Mouse (Mus musculus): Measurements from ENCODE around the gene Ltk. TPM values are rescaled to one million over a fixed set of nuclear protein-coding genes. Genes with fewer than 3 reads are reported as not detected.
A peak's percentile ranks its signal among the peaks of the same experiment; 100 is the strongest.

Gene Ltk
- 1.3 and 1.4 TPM in 2 replicates for polyA plus RNA-seq (2015; fragmentation: Nextera tagmentation; extraction: Ambion mirVana)

DNA sequence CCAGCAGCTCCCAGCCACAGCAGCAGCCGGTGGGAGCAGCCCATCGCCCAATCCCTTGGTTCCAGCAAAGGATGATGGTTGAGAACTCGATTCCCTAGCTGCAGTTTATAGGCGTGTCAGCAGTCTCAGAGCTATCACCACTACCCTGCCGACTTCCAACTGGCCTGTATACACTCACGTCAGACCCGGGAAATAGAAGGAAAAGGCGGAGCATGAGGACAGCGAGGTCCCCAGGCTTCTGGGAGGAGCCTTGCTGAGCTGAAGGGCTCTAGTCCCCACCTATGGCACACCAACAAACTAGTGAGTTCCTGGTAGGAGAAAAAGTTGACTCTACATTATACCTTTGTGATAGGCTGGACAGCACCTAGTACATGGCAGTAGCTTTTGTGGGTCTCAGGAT lies at the start of gene Ltk:
Ltk (minus strand) TSS at position 181 of the 400 bp plus-strand sequence.
- H3K36me3 ChIP-seq, result peaks cover 18% of the 10 kb centered on the region
- H3K4me2 ChIP-seq, result peak within 1 kb of the TSS; percentile 94
- H3K9ac ChIP-seq, result no peak within 1 kb of the TSS
- peaks cover 66% of the 10 kb centered on the region for H3K27me3 ChIP-seq
- no peaks in the 10 kb centered on the region for H3K9me3 ChIP-seq
- 9% methylated on average over 9 of the region's 9 CpGs for WGBS
- H3K4me1 ChIP-seq, result peaks cover 17% of the 10 kb centered on the region
- ATAC-seq (ENCODE audit: borderline replicate concordance, extremely low read depth, low FRiP score, low TSS enrichment), result no peak
- H3K4me3 ChIP-seq, result peak within 1 kb of the TSS; percentile 56; the same call in 1 of the 2 replicates
- no peak within 1 kb of the TSS for H3K27ac ChIP-seq

DNA sequence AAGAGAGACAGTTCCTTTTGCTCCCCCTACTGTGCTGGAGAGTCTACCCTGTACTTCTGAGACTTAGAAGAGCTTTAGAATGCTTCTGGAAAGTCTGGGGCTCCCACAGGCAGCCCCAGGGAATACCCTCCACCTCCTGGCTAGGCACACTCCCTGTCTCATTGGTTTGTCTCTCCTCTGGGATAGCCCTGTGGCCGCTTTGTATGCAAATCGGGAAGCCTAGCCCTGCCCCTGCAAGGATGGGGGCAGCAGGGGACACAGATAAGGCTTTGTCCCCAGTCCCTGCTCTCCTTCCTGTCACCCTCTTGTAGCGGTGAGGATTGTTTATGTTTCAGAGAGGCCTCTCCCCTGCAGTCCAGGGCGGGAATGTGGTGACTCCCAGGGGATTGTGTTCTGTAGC lies 48.6 kb upstream of the Ltk start:
- Histone ChIP-seq H3K4me3 (no peak overlapping the region), H3K27me3 (no peaks in the 10 kb centered on the region), H3K4me1 (peaks cover 22% of the 10 kb centered on the region), H3K9ac (no peak overlapping the region), H3K27ac (no peak overlapping the region), H3K36me3 (peaks cover 28% of the 10 kb centered on the region), H3K9me3 (no peaks in the 10 kb centered on the region), H3K4me2 (no peak overlapping the region)
- 32% methylated on average over 4 of the region's 4 CpGs for WGBS
- ATAC-seq (ENCODE audit: borderline replicate concordance, extremely low read depth, low FRiP score, low TSS enrichment), result no peak

DNA sequence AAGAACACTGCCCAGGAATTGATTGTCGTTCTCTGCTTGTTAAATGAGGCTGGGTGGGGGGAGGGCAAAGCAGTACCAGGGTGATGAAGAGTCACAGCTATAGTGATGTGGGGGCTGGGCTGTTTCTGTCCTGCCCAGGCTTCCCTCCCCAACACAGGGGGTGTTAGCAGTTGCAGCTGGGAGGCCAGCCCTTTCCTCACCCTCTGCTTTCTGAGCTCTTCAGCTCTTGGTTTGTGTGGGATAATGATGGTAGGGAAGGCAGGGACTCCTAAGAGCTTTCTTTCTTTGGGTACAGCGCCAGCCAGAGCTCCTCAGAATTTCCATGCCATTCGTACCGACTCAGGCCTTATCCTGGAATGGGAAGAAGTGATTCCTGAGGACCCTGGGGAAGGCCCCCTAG lies 48.2 kb upstream of the Ltk start:
- Histone ChIP-seq H3K4me1 (peaks cover 18% of the 10 kb centered on the region), H3K9ac (no peak overlapping the region), H3K4me3 (no peak overlapping the region), H3K36me3 (peaks cover 26% of the 10 kb centered on the region), H3K27me3 (no peaks in the 10 kb centered on the region), H3K4me2 (no peak overlapping the region), H3K27ac (no peak overlapping the region), H3K9me3 (no peaks in the 10 kb centered on the region)
- WGBS, result 38% methylated on average over 4 of the region's 4 CpGs
- ATAC-seq (ENCODE audit: borderline replicate concordance, extremely low read depth, low FRiP score, low TSS enrichment), result no peak

DNA sequence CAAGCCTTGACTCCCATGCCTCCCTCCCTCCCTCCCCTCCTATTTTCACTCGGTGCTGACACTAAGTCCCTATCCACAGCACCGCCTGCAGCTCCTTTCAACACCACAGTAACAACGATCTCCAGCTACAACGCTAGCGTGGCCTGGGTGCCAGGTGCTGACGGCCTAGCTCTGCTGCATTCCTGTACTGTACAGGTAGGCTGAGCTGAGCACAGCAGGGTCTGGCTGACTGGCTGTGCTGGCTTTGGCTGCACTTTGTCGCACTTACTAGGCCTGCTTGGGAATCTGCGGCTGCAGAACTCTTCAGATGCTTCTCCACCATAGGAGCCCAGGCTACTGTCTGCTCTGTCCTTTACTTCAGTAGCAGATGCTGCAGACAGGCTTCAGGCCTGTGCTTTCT lies 45.3 kb upstream of the Ltk start:
- Histone ChIP-seq H3K4me2 (no peak overlapping the region), H3K4me3 (no peak overlapping the region), H3K4me1 (peaks cover 42% of the 10 kb centered on the region), H3K9me3 (no peaks in the 10 kb centered on the region), H3K27me3 (no peaks in the 10 kb centered on the region), H3K36me3 (peaks cover 15% of the 10 kb centered on the region), H3K9ac (no peak overlapping the region), H3K27ac (no peak overlapping the region)
- 57% methylated on average over 8 of the region's 8 CpGs for WGBS
- no peak for ATAC-seq (ENCODE audit: borderline replicate concordance, extremely low read depth, low FRiP score, low TSS enrichment)

DNA sequence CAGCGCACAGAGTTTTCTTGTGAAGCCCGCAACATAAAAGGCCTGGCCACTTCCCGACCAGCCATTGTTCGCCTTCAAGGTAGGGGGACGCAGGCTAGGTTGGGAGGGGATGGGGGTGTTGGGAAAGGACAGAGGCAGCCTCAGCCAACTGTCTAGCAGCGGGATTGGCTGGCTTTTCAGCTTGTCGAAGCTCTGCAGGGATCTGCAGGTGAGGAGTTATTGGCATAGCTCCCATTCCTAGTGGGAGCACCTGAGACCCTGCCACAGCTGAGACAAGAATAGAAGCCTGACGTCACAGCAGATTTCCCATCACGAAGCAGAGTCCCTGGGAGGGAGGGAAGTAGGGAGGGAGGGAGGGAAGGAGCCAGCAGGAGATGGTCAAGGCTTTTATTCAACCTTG lies 44.5 kb upstream of the Ltk start:
- no peaks in the 10 kb centered on the region for H3K9me3 ChIP-seq
- 54% methylated on average over 9 of the region's 9 CpGs for WGBS

DNA sequence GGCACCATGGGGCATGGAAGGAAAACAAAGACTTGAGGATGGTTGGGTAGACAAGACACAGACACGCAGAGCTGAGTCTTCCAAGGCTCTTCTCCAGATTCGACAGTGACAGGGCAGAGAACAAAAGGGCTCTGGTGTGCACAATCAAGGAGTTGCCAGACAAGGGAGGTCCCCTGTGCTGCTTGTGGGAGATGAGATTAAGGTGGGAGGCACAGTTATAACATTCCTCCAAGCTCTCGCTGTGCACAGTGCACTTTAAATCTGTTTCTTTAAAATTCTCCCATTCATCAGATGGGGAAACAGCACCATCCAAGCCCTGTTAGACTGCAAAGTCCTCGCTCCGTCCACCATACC lies 44.0 kb upstream of the Ltk start:
- peaks cover 11% of the 10 kb centered on the region; the same call in 1 of the 2 replicates for H3K36me3 ChIP-seq
- H3K4me1 ChIP-seq, result peaks cover 47% of the 10 kb centered on the region
- no peaks in the 10 kb centered on the region for H3K9me3 ChIP-seq
- H3K27me3 ChIP-seq, result no peaks in the 10 kb centered on the region
- H3K4me3 ChIP-seq, result no peak overlapping the region
- WGBS, result 71% methylated on average over 5 of the region's 5 CpGs
- no peak overlapping the region for H3K4me2 ChIP-seq
- H3K9ac ChIP-seq, result no peak overlapping the region
- ATAC-seq (ENCODE audit: borderline replicate concordance, extremely low read depth, low FRiP score, low TSS enrichment), result no peak
- H3K27ac ChIP-seq, result no peak overlapping the region

More for the DNA sequence above, 44.5 kb upstream of the Ltk start:
- H3K36me3 ChIP-seq, result peaks cover 11% of the 10 kb centered on the region; the same call in 1 of the 2 replicates
- no peak overlapping the region for H3K9ac ChIP-seq
- H3K4me2 ChIP-seq, result no peak overlapping the region
- no peak overlapping the region for H3K27ac ChIP-seq
- no peaks in the 10 kb centered on the region for H3K27me3 ChIP-seq
- no peak overlapping the region for H3K4me3 ChIP-seq
- no peak for ATAC-seq (ENCODE audit: borderline replicate concordance, extremely low read depth, low FRiP score, low TSS enrichment)
- peaks cover 47% of the 10 kb centered on the region for H3K4me1 ChIP-seq

DNA sequence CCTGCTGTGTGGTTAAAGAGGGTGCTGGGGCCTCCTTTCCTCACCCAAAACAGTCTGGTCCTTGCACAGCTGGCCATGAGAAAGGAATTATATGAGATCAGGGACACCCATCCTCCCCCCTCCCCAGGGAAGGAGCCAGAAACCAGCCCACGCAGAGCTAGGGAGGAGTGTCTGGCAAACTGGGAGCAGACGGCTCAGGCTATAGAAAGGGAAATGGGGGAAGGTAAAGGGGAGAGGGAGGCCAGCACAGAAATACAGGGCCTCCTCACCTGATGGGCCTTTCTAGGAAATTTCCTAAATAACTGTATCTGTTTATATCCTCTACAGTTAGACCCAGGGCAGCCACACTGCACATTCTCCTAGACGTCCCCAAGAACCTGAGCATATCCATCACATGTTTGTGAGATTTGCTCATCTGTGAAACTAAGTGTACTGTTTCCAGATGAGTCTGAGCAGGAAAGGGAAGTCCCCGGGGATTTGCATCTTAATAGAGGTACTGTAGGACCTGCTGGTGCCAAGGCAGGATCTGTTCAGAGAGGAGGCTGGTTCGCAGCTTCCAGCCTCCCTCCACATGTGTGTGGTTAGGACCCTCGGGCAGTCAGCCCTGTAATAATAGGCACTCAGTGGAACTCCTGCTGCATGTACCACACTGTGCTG lies 43.5 kb upstream of the Ltk start:
- no peak overlapping the region for H3K27ac ChIP-seq
- 65% methylated on average over 6 of the region's 6 CpGs for WGBS
- H3K4me2 ChIP-seq, result no peak overlapping the region
- H3K4me1 ChIP-seq, result peaks cover 47% of the 10 kb centered on the region
- peaks cover 9% of the 10 kb centered on the region; the same call in 1 of the 2 replicates for H3K36me3 ChIP-seq
- no peaks in the 10 kb centered on the region for H3K9me3 ChIP-seq
- H3K27me3 ChIP-seq, result no peaks in the 10 kb centered on the region
- ATAC-seq (ENCODE audit: borderline replicate concordance, extremely low read depth, low FRiP score, low TSS enrichment), result no peak
- H3K4me3 ChIP-seq, result no peak overlapping the region
- H3K9ac ChIP-seq, result no peak overlapping the region

DNA sequence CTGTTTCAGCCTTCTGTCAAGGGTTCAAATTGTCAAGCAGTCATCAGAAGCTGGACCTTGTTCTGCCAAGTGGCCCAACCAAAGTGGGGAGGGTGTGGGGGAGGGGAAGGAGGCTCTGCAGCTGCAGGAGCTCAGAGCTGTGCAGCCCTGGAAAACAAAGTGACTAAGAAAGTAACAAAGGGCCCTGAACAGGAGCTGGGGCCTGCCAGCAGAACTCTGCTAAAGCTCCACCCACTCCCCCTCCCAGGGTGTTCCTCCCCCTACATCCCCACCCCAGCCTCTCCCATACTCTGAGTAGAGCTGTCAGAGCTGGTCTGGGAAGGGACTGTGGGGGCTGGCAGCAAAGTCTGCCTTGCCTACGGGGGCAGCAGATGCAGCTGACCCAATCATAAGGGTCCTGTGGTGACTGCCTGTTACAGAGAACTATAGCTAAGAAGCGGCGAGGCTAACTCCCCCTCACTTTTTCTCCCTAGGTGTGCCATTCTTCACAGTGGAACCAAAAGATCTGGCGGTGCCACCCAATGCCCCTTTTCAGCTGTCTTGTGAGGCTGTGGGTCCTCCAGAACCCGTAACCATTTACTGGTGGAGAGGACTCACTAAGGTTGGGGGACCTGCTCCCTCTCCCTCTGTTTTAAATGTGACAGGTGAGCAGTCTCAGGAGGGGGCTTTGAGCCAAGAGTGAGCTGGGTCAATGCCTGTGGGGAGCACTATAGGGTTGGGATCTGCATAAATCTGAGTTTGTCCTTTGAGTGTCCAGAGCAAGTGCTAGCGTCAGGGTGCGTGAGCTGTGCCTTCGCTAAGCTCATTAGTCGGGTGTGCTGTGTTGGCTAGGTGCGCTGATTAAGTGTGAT lies 42.8 kb upstream of the Ltk start:
- Histone ChIP-seq H3K4me1 (peaks cover 49% of the 10 kb centered on the region), H3K9me3 (no peaks in the 10 kb centered on the region), H3K4me2 (no peak overlapping the region), H3K9ac (no peak overlapping the region), H3K27ac (0 out of 2 replicates have a peak overlapping the region, but pooled peaks have one; percentile 24), H3K4me3 (no peak overlapping the region), H3K27me3 (no peaks in the 10 kb centered on the region), H3K36me3 (peaks cover 8% of the 10 kb centered on the region; the same call in 1 of the 2 replicates)
- 63% methylated on average over 10 of the region's 10 CpGs for WGBS
- ATAC-seq (ENCODE audit: borderline replicate concordance, extremely low read depth, low FRiP score, low TSS enrichment), result no peak

DNA sequence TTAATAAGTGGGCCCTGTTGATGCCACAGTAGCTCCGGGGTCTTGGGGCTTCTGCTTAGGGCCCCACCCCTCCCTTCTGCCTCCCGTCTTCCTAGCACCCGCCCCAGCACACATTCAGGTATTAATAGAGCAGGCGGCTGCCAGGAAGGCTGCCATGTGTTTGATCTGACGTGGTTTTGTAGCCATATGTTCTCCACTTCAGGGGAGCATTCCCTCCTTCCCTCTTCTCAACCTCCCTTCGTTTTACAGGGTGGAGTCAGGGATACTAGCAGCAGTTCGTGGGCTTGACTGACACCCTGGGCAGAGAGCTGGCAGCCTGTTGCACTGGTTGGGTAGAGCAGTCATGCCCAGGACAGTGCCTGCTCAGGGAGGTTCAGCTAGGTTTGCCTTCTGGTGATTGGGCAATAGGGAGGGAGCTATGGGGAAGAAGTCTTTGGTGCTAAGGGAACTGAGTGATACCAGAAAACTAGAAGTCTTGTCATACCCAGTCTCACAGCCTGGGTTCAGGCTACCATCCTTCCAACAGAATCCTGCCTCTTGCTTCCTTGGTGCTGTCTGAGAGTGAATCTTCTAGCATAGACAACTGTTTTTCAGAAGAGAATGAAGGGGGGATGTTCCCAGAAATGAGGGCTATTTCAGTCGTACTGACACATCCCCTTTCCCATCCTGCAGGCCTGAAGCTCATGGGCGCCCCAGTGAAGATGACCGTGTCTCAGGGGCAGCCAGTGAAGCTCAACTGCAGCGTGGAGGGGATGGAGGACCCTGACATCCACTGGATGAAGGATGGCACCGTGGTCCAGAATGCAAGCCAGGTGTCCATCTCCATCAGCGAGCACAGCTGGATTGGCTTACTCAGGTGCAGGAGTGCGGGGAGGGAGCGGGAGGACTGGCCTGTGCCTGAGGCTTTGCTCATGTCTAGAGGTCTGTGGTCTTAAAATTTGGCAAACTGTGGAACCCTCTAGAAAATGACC lies 40.9 kb upstream of the Ltk start:
- Histone ChIP-seq H3K36me3 (peaks cover 7% of the 10 kb centered on the region; the same call in 1 of the 2 replicates), H3K4me1 (peaks cover 45% of the 10 kb centered on the region), H3K9ac (no peak overlapping the region), H3K4me2 (peak overlapping the region; percentile 97), H3K27me3 (no peaks in the 10 kb centered on the region), H3K9me3 (no peaks in the 10 kb centered on the region), H3K4me3 (peak overlapping the region; percentile 60), H3K27ac (no peak overlapping the region)
- no peak for ATAC-seq (ENCODE audit: borderline replicate concordance, extremely low read depth, low FRiP score, low TSS enrichment)
- 59% methylated on average over 15 of the region's 15 CpGs for WGBS

DNA sequence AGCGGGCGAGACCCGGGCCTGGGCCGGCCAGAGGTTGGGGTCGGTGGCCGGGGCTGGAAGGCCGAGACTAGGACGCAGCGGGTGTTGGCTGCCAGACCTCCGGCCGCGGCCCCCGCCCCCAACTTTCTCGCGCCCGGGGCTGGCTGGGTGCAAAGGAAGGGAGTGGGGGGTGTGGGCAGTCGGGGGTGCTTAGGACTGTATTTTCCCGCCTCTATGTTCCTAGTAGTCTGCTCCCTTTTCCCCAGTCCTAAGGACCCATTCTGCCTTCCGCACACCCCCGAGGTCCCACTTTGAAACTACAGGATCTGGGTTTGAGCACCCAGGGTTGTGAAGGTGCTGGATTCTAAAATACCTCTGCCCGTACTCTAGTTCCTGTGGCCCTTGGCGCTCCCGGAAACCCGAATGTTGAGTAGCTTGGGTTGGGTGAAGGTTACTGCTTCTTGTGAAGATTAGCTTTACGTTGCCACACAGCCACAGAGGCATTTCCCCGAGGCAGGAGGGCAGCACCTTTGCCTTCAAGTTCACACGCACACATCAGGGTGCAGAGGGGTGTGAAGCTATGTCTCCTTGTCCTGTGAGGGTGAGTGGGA lies 39.8 kb upstream of the Ltk start:
- Histone ChIP-seq H3K9me3 (no peaks in the 10 kb centered on the region), H3K9ac (peak overlapping the region; percentile 62), H3K4me1 (peaks cover 45% of the 10 kb centered on the region), H3K4me3 (peak overlapping the region; percentile 60), H3K27ac (peak overlapping the region; percentile 11; the same call in 1 of the 2 replicates), H3K27me3 (no peaks in the 10 kb centered on the region), H3K4me2 (peak overlapping the region; percentile 97), H3K36me3 (peaks cover 7% of the 10 kb centered on the region; the same call in 1 of the 2 replicates)
- 1% methylated on average over 20 of the region's 27 CpGs for WGBS
- ATAC-seq (ENCODE audit: borderline replicate concordance, extremely low read depth, low FRiP score, low TSS enrichment), result peak; percentile 44; the same call in 1 of the 2 replicates

All from lung, embryonic 15.5 days (tissue).